Mouse (Mus musculus): ENCODE results near the gene Dnajb8.

GRCm38 (mm10) chr6:88193433-88194052 is 28.5 kb upstream of the Dnajb8 start, which contains the start of gene Gata2:
- TF ChIP-seq POLR2A (IDR thresholded peaks at IDR 0.05; ENCODE audit: low read depth, low read length) (no peak), CTCF (conservative IDR thresholded peaks at IDR 0.05; ENCODE audit: insufficient read depth, insufficient read length, low read depth, low read length) (no peak; the same call in 1 of the 2 replicates)
